In genomic region chr15:100616221-100616620, GRCm38 (mm10) we compare ENCODE assay signal across 9 mouse cellular contexts. TPM values are rescaled to one million over a fixed set of nuclear protein-coding genes. Genes with fewer than 3 reads are reported as not detected.
DNase-seq lines count a peak whose midpoint lies in the region; ATAC-seq and TF ChIP-seq lines count a peak whose summit lies in the region.
"Had no signal": no experiment of that assay in that cellular context is flagged by ENCODE, and none has a peak within 500 bp of the region (broad histone marks: within the 10 kb centered on the region; RNA-seq: fewer than 3 reads in every experiment).

No protein-coding gene starts in this region.

- WGBS in heart, embryonic 13.5 days = under 1% methylated on average over 19 of the region's 19 CpGs
- under 1% methylated on average over 19 of the region's 19 CpGs for WGBS in forebrain, embryonic 14.5 days
- WGBS in liver, postnatal 0 days (ENCODE audit: insufficient replicate concordance) = 2% methylated on average over 19 of the region's 19 CpGs

- H3K4me1 ChIP-seq in heart, embryonic 13.5 days = peaks cover 23% of the 10 kb centered on the region
- no peaks in the 10 kb centered on the region for H3K4me1 ChIP-seq in ES-Bruce4 (ENCODE audit: control insufficient read depth, insufficient read depth, low read length)
- H3K4me1 ChIP-seq in forebrain, embryonic 14.5 days (ENCODE audit: control insufficient read depth, insufficient read depth, low read length) = peaks cover 7% of the 10 kb centered on the region
- H3K4me1 ChIP-seq in liver, postnatal 0 days (ENCODE audit: insufficient read depth) = peaks cover 8% of the 10 kb centered on the region

- H3K27me3 ChIP-seq in heart, embryonic 13.5 days (replicated peaks) = no peaks in the 10 kb centered on the region
- no peaks in the 10 kb centered on the region for H3K27me3 ChIP-seq in ES-Bruce4 (ENCODE audit: control insufficient read depth, insufficient read depth, low read length, poor library complexity, severe bottlenecking)
- H3K27me3 ChIP-seq in forebrain, embryonic 14.5 days (replicated peaks; ENCODE audit: control insufficient read depth, insufficient read depth, low read length) = no peaks in the 10 kb centered on the region
- H3K27me3 ChIP-seq in liver, postnatal 0 days (ENCODE audit: insufficient read depth, low read length) = no peaks in the 10 kb centered on the region
- H3K27me3 ChIP-seq: Patski had no signal

- H3K4me3 ChIP-seq in heart, embryonic 13.5 days = peak overlapping the region; percentile 86
- H3K4me3 ChIP-seq in ES-Bruce4 (ENCODE audit: low read depth, low read length) = peak overlapping the region; percentile 96
- peak overlapping the region; percentile 95 for H3K4me3 ChIP-seq in forebrain, embryonic 14.5 days (ENCODE audit: low read depth, low read length)
- H3K4me3 ChIP-seq in liver, postnatal 0 days (ENCODE audit: low read depth, low read length) = peak overlapping the region; percentile 99

- no peak for ATAC-seq in heart, embryonic 13.5 days (ENCODE audit: extremely low read depth, insufficient number of reproducible peaks, low FRiP score, low TSS enrichment)
- peak; percentile 6; the same call in 1 of the 2 replicates for ATAC-seq in forebrain, embryonic 14.5 days
- no peak for ATAC-seq in liver, postnatal 0 days
- no peak for ATAC-seq in granulocyte monocyte progenitor cell, adult 5-6 weeks (replicated peaks; ENCODE audit: poor library complexity, severe bottlenecking)

- no peak for DNase-seq in heart, adult 18-20 months
- no peak for DNase-seq in forebrain, embryonic 14.5 days (ENCODE audit: low spot score)
- no peak for DNase-seq in liver, postnatal 0 days
- DNase-seq in ovary, postnatal 10 days (ENCODE audit: low spot score) = no peak
- no peak for DNase-seq in left cerebral cortex, postnatal 36 days (ENCODE audit: low spot score in 2 of 2)

- H3K27ac ChIP-seq in heart, embryonic 13.5 days (replicated peaks) = peak overlapping the region; percentile 98
- peak overlapping the region; percentile 52; the same call in 1 of the 2 replicates for H3K27ac ChIP-seq in ES-Bruce4 (ENCODE audit: insufficient read depth, low read length)
- H3K27ac ChIP-seq in forebrain, embryonic 14.5 days (ENCODE audit: low read depth, low read length) = peak overlapping the region; percentile 95
- peak overlapping the region; percentile 100 for H3K27ac ChIP-seq in liver, postnatal 0 days (ENCODE audit: low read depth)

- peak overlapping the region; percentile 85 for H3K4me2 ChIP-seq in heart, embryonic 13.5 days
- peak overlapping the region; percentile 62 for H3K4me2 ChIP-seq in forebrain, embryonic 14.5 days (ENCODE audit: low read length)
- peak overlapping the region; percentile 79 for H3K4me2 ChIP-seq in liver, postnatal 0 days (ENCODE audit: low read depth, low read length)

- no peak for TF ChIP-seq CTCF in ES-Bruce4 (IDR thresholded peaks at IDR 0.05; ENCODE audit: low read depth, low read length)
- no peak for TF ChIP-seq CTCF in liver, postnatal 0 days (IDR thresholded peaks at IDR 0.05; ENCODE audit: low read depth)

- no peak for TF ChIP-seq EP300 in ES-Bruce4 (IDR thresholded peaks at IDR 0.05; ENCODE audit: insufficient read depth, low read depth, low read length)
- no peak for TF ChIP-seq EP300 in liver, postnatal 0 days (IDR thresholded peaks at IDR 0.05; ENCODE audit: low read depth)

- intact Hi-C loops in left cerebral cortex, postnatal 36 days (cut with DNase I) = no loop called here

- TF ChIP-seq POLR2A in ES-Bruce4 (IDR thresholded peaks at IDR 0.05; ENCODE audit: insufficient read depth, low read length) = no peak

- peaks cover 41% of the 10 kb centered on the region for H3K36me3 ChIP-seq in heart, embryonic 13.5 days
- H3K36me3 ChIP-seq in ES-Bruce4 (ENCODE audit: control insufficient read depth, insufficient read depth, low read length, poor library complexity, severe bottlenecking) = peaks cover 28% of the 10 kb centered on the region
- peaks cover 43% of the 10 kb centered on the region for H3K36me3 ChIP-seq in forebrain, embryonic 14.5 days (ENCODE audit: control insufficient read depth, insufficient read depth, low read length)
- peaks cover 40% of the 10 kb centered on the region for H3K36me3 ChIP-seq in liver, postnatal 0 days (replicated peaks; ENCODE audit: insufficient read depth, low read length)

- H3K9ac ChIP-seq in heart, embryonic 13.5 days = peak overlapping the region; percentile 92
- H3K9ac ChIP-seq in ES-Bruce4 (ENCODE audit: low read depth, poor library complexity, severe bottlenecking) = peak overlapping the region; percentile 93
- peak overlapping the region; percentile 90 for H3K9ac ChIP-seq in forebrain, embryonic 14.5 days (ENCODE audit: low read length)
- H3K9ac ChIP-seq in liver, postnatal 0 days (replicated peaks) = peak overlapping the region; percentile 99

- no peaks in the 10 kb centered on the region for H3K9me3 ChIP-seq in heart, embryonic 13.5 days
- H3K9me3 ChIP-seq in ES-Bruce4 (replicated peaks; ENCODE audit: control insufficient read depth, insufficient read depth, low read length, poor library complexity, severe bottlenecking) = no peaks in the 10 kb centered on the region
- H3K9me3 ChIP-seq in forebrain, embryonic 14.5 days (replicated peaks; ENCODE audit: control insufficient read depth, low read length) = no peaks in the 10 kb centered on the region
- H3K9me3 ChIP-seq in liver, postnatal 0 days (ENCODE audit: low read length) = no peaks in the 10 kb centered on the region

RNA-seq across cellular contexts. Expression of gene Dazap2, which starts 1.1 kb away (rescaled TPM):
- polyA plus RNA-seq in heart, embryonic 13.5 days (2015; fragmentation: Nextera tagmentation; extraction: Ambion mirVana) = 202 and 203 TPM in 2 replicates
- total RNA-seq in heart, adult 18-20 months (2021) = 100 to 1,000 TPM; 152 to 194 TPM
- 70.7 and 85.2 TPM in 2 replicates for polyA plus RNA-seq in ES-Bruce4 (2011; ENCODE audit: insufficient read depth, insufficient read length, low read depth, missing spikeins)
- polyA plus RNA-seq in forebrain, embryonic 14.5 days (2014; fragmentation: Nextera tagmentation; extraction: Ambion mirVana) = 210 and 254 TPM in 2 replicates
- polyA plus RNA-seq in liver, postnatal 0 days (2015; fragmentation: Nextera tagmentation; extraction: Ambion mirVana) = 145 and 146 TPM in 2 replicates
- total RNA-seq in granulocyte monocyte progenitor cell, adult 5-6 weeks (2014; fragmentation: Nextera tagmentation) = 252 and 291 TPM in 2 replicates
- 155 and 168 TPM in 2 replicates for total RNA-seq in granulocyte monocyte progenitor cell, adult 5-6 weeks (2017)
- 100 to 1,000 TPM; 106 to 120 TPM for total RNA-seq in left cerebral cortex, postnatal 36 days (2021)

RNA-seq across cellular contexts. Expression of gene Pou6f1, which starts 16.4 kb away (rescaled TPM):
- 4.4 and 5.6 TPM in 2 replicates for polyA plus RNA-seq in heart, embryonic 13.5 days (2015; fragmentation: Nextera tagmentation; extraction: Ambion mirVana)
- 10 to 100 TPM; 11.1 to 14.2 TPM for total RNA-seq in heart, adult 18-20 months (2021)
- polyA plus RNA-seq in ES-Bruce4 (2011; ENCODE audit: insufficient read depth, insufficient read length, low read depth, missing spikeins) = 4.9 and 7.3 TPM in 2 replicates
- 36.9 and 42.0 TPM in 2 replicates for polyA plus RNA-seq in forebrain, embryonic 14.5 days (2014; fragmentation: Nextera tagmentation; extraction: Ambion mirVana)
- polyA plus RNA-seq in liver, postnatal 0 days (2015; fragmentation: Nextera tagmentation; extraction: Ambion mirVana) = 0.74 and 0.79 TPM in 2 replicates
- not detected in 2 replicates for total RNA-seq in granulocyte monocyte progenitor cell, adult 5-6 weeks (2014; fragmentation: Nextera tagmentation)
- total RNA-seq in granulocyte monocyte progenitor cell, adult 5-6 weeks (2017) = 0.46 TPM in 1 of 2 replicates, not detected in the other
- 100 to 1,000 TPM; 128 to 140 TPM for total RNA-seq in left cerebral cortex, postnatal 36 days (2021)

RNA-seq across cellular contexts. Expression of gene Smagp, which starts 20.5 kb away (rescaled TPM):
- 15.3 and 16.0 TPM in 2 replicates for polyA plus RNA-seq in heart, embryonic 13.5 days (2015; fragmentation: Nextera tagmentation; extraction: Ambion mirVana)
- 10 to 100 TPM; 11.3 to 18.5 TPM for total RNA-seq in heart, adult 18-20 months (2021)
- polyA plus RNA-seq in ES-Bruce4 (2011; ENCODE audit: insufficient read depth, insufficient read length, low read depth, missing spikeins) = 36.6 and 45.6 TPM in 2 replicates
- 1.6 and 2.5 TPM in 2 replicates for polyA plus RNA-seq in forebrain, embryonic 14.5 days (2014; fragmentation: Nextera tagmentation; extraction: Ambion mirVana)
- 21.7 and 24.8 TPM in 2 replicates for polyA plus RNA-seq in liver, postnatal 0 days (2015; fragmentation: Nextera tagmentation; extraction: Ambion mirVana)
- total RNA-seq in granulocyte monocyte progenitor cell, adult 5-6 weeks (2014; fragmentation: Nextera tagmentation) = 5.4 and 6.1 TPM in 2 replicates
- not detected in 2 replicates for total RNA-seq in granulocyte monocyte progenitor cell, adult 5-6 weeks (2017)
- total RNA-seq in left cerebral cortex, postnatal 36 days (2021) = 1 to 10 TPM; 1.8 to 1.9 TPM

RNA-seq across cellular contexts. Expression of gene Bin2, which starts 53.1 kb away (rescaled TPM):
- 2.9 and 3.2 TPM in 2 replicates for polyA plus RNA-seq in heart, embryonic 13.5 days (2015; fragmentation: Nextera tagmentation; extraction: Ambion mirVana)
- total RNA-seq in heart, adult 18-20 months (2021) = 1 to 10 TPM; 1.6 to 5.1 TPM
- polyA plus RNA-seq in ES-Bruce4 (2011; ENCODE audit: insufficient read depth, insufficient read length, low read depth, missing spikeins) = 15.4 and 30.0 TPM in 2 replicates
- polyA plus RNA-seq in forebrain, embryonic 14.5 days (2014; fragmentation: Nextera tagmentation; extraction: Ambion mirVana) = 0.18 and 0.66 TPM in 2 replicates
- 16.2 and 20.3 TPM in 2 replicates for polyA plus RNA-seq in liver, postnatal 0 days (2015; fragmentation: Nextera tagmentation; extraction: Ambion mirVana)
- total RNA-seq in granulocyte monocyte progenitor cell, adult 5-6 weeks (2014; fragmentation: Nextera tagmentation) = 114 TPM in 2 replicates
- 98.3 and 98.8 TPM in 2 replicates for total RNA-seq in granulocyte monocyte progenitor cell, adult 5-6 weeks (2017)
- 1 to 10 TPM; 4.5 to 6.2 TPM for total RNA-seq in left cerebral cortex, postnatal 36 days (2021)
- polyA plus RNA-seq: Patski had no signal
